Mouse (Mus musculus) intestine, embryonic 14.5 days (tissue): ENCODE results near the gene Atoh8. TPM values are rescaled to one million over a fixed set of nuclear protein-coding genes. Genes with fewer than 3 reads are reported as not detected.

Experiments used
- ATAC-seq: fragments of 200-750 bp; cut with Nextera tagmentation; replicated peaks from 2 replicates; pipeline ENCODE4 v1.8.0; 2017; ENCODE audit warnings: low read depth, moderate number of reproducible peaks, moderate TSS enrichment, moderate library complexity; ENCODE audit not compliant: low FRiP score, low TSS enrichment
- DNase-seq: peaks from one replicate; pipeline ENCODE4 v3.0.0-alpha.2; 2018; ENCODE audit warnings: low spot score
- H3K27ac ChIP-seq: fragments of 300-500 bp; sonication (generic); 2 replicates; pipeline ENCODE4 v1.5.1; 2014; ENCODE audit warnings: low read depth, mild to moderate bottlenecking, control low read depth
- H3K27me3 ChIP-seq: fragments of 300-500 bp; sonication (generic); replicated peaks from 2 replicates; pipeline ENCODE4 v1.6.1; 2014; ENCODE audit warnings: low read length, control low read depth; ENCODE audit not compliant: control insufficient read depth, insufficient read depth
- H3K36me3 ChIP-seq: fragments of 300-500 bp; sonication (generic); 2 replicates; pipeline ENCODE4 v1.6.1; 2014; ENCODE audit warnings: low read length, control low read depth; ENCODE audit not compliant: control insufficient read depth, insufficient read depth
- H3K4me1 ChIP-seq: fragments of 300-500 bp; sonication (generic); replicated peaks from 2 replicates; pipeline ENCODE4 v1.6.1; 2014; ENCODE audit warnings: low read length, control low read depth, mixed read lengths; ENCODE audit not compliant: control insufficient read depth, insufficient read depth
- H3K4me2 ChIP-seq: fragments of 300-500 bp; sonication (generic); 2 replicates; pipeline ENCODE4 v1.6.1; 2014; ENCODE audit warnings: low read length
- H3K4me3 ChIP-seq: fragments of 300-500 bp; sonication (generic); 2 replicates; pipeline ENCODE4 v1.5.1; 2014; ENCODE audit warnings: low read depth, low read length, control low read depth, mixed read lengths
- H3K9ac ChIP-seq: fragments of 300-500 bp; sonication (generic); 2 replicates; pipeline ENCODE4 v1.6.1; 2014; ENCODE audit warnings: mild to moderate bottlenecking, low read length
- H3K9me3 ChIP-seq: fragments of 300-500 bp; sonication (generic); 2 replicates; pipeline ENCODE4 v1.6.1; 2016; ENCODE audit warnings: low read length, control low read depth; ENCODE audit not compliant: control insufficient read depth
- WGBS: fragments of 180-500 bp; shearing (Covaris S2); extraction: QIAGEN DNeasy Blood & Tissue Kit; methylation state at CpG from one replicate; pipeline ENCODE4 v1.1.7; 2014; 5-methylcytosine and 5-hydroxymethylcytosine counted together
- polyA plus RNA-seq: library from polyadenylated mRNA; unstranded; fragments of >200 nt; fragmentation: Nextera tagmentation; extraction: Ambion mirVana; gene quantifications from 2 replicates; pipeline ENCODE4 v1.2.1, GENCODE M21; 2014

The Atoh8 gene
- polyA plus RNA-seq, 1 experiment from 2014 or later = 8.7 TPM

DNA sequence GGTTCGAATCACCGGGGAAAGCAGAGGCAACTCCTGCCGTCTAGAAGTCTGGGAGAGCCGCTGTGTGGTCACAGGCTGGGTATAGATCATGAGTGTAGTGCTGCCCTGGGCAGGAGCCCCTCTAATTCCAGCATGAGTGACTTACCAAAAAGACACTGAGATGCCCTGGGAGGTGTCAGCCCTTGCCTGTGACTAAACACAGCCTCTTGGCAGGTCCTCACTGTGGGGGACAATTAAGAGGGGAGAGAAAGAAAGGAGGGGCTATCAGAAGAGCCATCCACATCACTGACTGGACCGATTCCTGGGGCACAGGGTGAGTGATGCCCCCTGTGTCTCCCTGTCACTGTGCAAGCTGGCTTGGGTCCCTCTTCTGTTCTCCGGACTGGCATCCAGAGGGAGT is 48.6 kb downstream of the Atoh8 start:
- peaks cover 24% of the 10 kb centered on the region; the same call in 1 of the 2 replicates for H3K4me1 ChIP-seq
- DNase-seq = no peak
- no peak overlapping the region for H3K4me2 ChIP-seq
- 81% methylated on average over 6 of the region's 6 CpGs for WGBS
- no peaks in the 10 kb centered on the region for H3K9me3 ChIP-seq
- no peaks in the 10 kb centered on the region for H3K27me3 ChIP-seq
- no peak overlapping the region for H3K9ac ChIP-seq
- H3K36me3 ChIP-seq = no peaks in the 10 kb centered on the region
- H3K27ac ChIP-seq = no peak overlapping the region
- no peak overlapping the region for H3K4me3 ChIP-seq
- no peak for ATAC-seq

GRCm38 (mm10) chr6:72185893-72186490 is 49.4 kb downstream of the Atoh8 start:
- no peaks in the 10 kb centered on the region for H3K9me3 ChIP-seq
- no peak overlapping the region for H3K9ac ChIP-seq
- H3K36me3 ChIP-seq = no peaks in the 10 kb centered on the region
- H3K4me3 ChIP-seq = no peak overlapping the region
- ATAC-seq (peak; percentile 34), DNase-seq (peak; percentile 97)
- 7% methylated on average over 6 of the region's 6 CpGs for WGBS
- H3K4me1 ChIP-seq = peaks cover 24% of the 10 kb centered on the region; the same call in 1 of the 2 replicates
- H3K27me3 ChIP-seq = no peaks in the 10 kb centered on the region
- H3K4me2 ChIP-seq = no peak overlapping the region
- no peak overlapping the region for H3K27ac ChIP-seq

DNA sequence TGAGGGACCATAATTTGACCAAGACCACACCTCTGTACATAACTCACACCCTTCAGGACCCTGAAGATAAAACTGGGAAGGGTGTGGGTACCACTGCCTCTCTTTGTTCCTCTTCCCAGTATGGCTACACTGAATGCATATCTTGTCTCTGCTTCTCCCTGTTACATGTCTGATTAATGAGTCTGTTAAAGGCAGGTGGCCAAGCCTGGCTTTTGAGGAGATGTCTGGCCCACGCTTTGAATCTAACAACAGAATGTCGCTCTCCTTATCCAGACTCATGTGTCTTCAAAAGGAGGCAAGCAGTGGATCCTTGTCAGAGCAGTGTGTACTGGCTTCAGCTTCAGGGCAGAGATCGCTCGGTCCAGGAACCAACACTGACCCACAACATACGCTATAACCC is 50.8 kb downstream of the Atoh8 start:
- Histone ChIP-seq H3K4me1 (peaks cover 12% of the 10 kb centered on the region; the same call in 1 of the 2 replicates), H3K9ac (no peak overlapping the region), H3K36me3 (no peaks in the 10 kb centered on the region), H3K27me3 (no peaks in the 10 kb centered on the region), H3K4me2 (no peak overlapping the region), H3K9me3 (no peaks in the 10 kb centered on the region), H3K4me3 (no peak overlapping the region), H3K27ac (no peak overlapping the region)
- no peak for DNase-seq
- ATAC-seq = no peak
- 82% methylated on average over 5 of the region's 5 CpGs for WGBS

DNA sequence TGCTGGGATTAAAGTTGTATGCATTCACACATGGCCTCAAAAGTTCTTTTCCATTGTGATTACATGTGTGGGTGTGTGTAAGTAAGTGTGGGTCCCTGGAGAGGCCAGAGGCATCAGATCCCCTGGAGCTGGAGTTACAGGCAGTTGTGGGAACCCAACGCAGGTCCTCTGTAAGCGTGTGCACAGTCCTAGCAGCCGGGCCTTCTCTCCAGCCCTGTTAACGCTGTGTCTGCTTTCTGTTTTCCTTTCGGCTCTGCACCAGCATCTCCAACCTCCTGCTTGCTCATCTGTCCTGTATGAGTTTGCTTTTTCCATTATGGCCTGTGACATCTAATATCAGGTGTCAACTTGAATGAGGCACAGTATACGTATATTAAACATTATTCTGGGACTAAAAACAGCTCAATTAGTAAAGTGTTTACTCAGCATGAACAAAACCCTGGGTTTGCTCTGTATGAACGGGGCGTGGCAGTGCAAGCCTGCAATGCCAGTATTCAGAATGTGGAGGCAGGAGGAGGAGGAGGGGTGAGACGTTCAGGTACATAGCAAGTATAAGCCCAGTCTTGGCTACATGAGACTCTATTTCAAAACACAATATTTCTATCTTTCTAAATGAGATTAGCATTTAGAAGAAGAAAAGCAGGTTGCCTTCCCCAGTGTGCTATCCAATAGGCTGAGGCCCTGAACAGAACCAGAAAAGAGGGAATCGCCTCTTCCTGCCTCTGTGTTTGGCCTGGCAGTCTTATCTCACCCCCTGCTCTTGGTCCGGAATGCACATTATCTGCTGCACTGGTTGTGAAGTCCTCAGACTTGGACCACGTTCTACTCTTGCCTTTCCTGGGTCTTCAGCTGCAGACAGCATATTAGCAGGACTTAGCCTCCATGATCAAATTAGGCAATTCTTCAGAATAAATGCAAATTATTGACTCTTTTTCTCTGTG is 55.5 kb downstream of the Atoh8 start:
- ATAC-seq (no peak), DNase-seq (no peak)
- no peak overlapping the region for H3K4me3 ChIP-seq
- H3K27ac ChIP-seq = no peak overlapping the region
- H3K9me3 ChIP-seq = no peaks in the 10 kb centered on the region
- no peaks in the 10 kb centered on the region for H3K4me1 ChIP-seq
- no peak overlapping the region for H3K4me2 ChIP-seq
- no peak overlapping the region for H3K9ac ChIP-seq
- H3K27me3 ChIP-seq = no peaks in the 10 kb centered on the region
- 67% methylated on average over 12 of the region's 12 CpGs for WGBS
- no peaks in the 10 kb centered on the region for H3K36me3 ChIP-seq

- no peak for ATAC-seq
These were observed 56.4 kb downstream of the Atoh8 start for GRCm38 (mm10) chr6:72179006-72179405.

GRCm38 (mm10) chr6:72177417-72177816 is 58.0 kb downstream of the Atoh8 start:
- no peak for ATAC-seq
- no peaks in the 10 kb centered on the region for H3K4me1 ChIP-seq
- no peak overlapping the region for H3K4me2 ChIP-seq
- no peak for DNase-seq
- no peak overlapping the region for H3K9ac ChIP-seq
- H3K9me3 ChIP-seq = no peaks in the 10 kb centered on the region
- no peaks in the 10 kb centered on the region for H3K27me3 ChIP-seq
- no peak overlapping the region for H3K27ac ChIP-seq
- H3K4me3 ChIP-seq = no peak overlapping the region
- WGBS = 74% methylated on average over 3 of the region's 3 CpGs
- no peaks in the 10 kb centered on the region for H3K36me3 ChIP-seq

More at GRCm38 (mm10) chr6:72179006-72179405, 56.4 kb downstream of the Atoh8 start:
- Histone ChIP-seq H3K27ac (no peak overlapping the region), H3K4me3 (no peak overlapping the region), H3K27me3 (no peaks in the 10 kb centered on the region), H3K9ac (no peak overlapping the region), H3K4me1 (no peaks in the 10 kb centered on the region), H3K9me3 (no peaks in the 10 kb centered on the region), H3K36me3 (no peaks in the 10 kb centered on the region), H3K4me2 (no peak overlapping the region)
- DNase-seq = no peak
- 83% methylated on average over 3 of the region's 3 CpGs for WGBS

DNA sequence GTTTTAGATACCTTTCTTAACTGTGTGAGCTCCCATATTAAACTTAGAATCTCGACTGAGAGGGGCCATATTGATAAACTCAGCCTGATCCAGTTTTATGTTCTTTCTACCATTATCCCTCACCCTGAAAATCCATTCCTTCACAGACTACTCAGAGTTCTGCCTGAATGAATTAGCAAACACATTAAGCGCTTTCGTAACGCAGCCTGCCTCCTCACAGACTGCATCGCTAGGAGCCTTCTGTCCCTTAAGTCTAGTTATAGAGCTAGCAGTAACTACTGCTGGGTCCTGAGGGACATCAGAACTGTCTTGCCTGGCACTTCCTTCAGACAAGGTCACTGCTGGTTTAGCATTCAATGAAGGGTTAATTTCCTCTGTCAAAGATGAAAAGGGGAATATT is 59.4 kb downstream of the Atoh8 start:
- H3K4me2 ChIP-seq = no peak overlapping the region
- no peak overlapping the region for H3K9ac ChIP-seq
- H3K36me3 ChIP-seq = no peaks in the 10 kb centered on the region
- no peak for DNase-seq
- no peaks in the 10 kb centered on the region for H3K9me3 ChIP-seq
- H3K27ac ChIP-seq = no peak overlapping the region
- no peaks in the 10 kb centered on the region for H3K27me3 ChIP-seq
- ATAC-seq = no peak
- H3K4me3 ChIP-seq = no peak overlapping the region
- H3K4me1 ChIP-seq = no peaks in the 10 kb centered on the region
- 75% methylated on average over 5 of the region's 5 CpGs for WGBS

GRCm38 (mm10) chr6:72175419-72175818 is 60.0 kb downstream of the Atoh8 start:
- Histone ChIP-seq H3K36me3 (no peaks in the 10 kb centered on the region), H3K4me2 (no peak overlapping the region), H3K9me3 (no peaks in the 10 kb centered on the region), H3K4me3 (no peak overlapping the region), H3K9ac (no peak overlapping the region), H3K27me3 (no peaks in the 10 kb centered on the region), H3K27ac (no peak overlapping the region), H3K4me1 (no peaks in the 10 kb centered on the region)
- WGBS = 36% methylated on average over 3 of the region's 3 CpGs
- DNase-seq (no peak), ATAC-seq (no peak)
